Mouse (Mus musculus): ENCODE data around the gene Smyd2.

- no peak for TF ChIP-seq POLR2A (IDR thresholded peaks at IDR 0.05; ENCODE audit: control insufficient read depth, extremely low read depth, insufficient read depth, low read length, poor library complexity)
- no peak for TF ChIP-seq CTCF (IDR thresholded peaks at IDR 0.05; ENCODE audit: borderline replicate concordance, control insufficient read depth, extremely low read depth, insufficient read depth, low read length, poor library complexity)
Observed at GRCm38 (mm10) chr1:189959802-189960201, 37.6 kb upstream of the Smyd2 start.

Measured in thymus, adult 2 months (tissue).